Mouse (Mus musculus) T-cell, adult 2 months (primary cell): Measurements from ENCODE around the gene Mical2.

ENCODE experiments used
- DNase-seq: peaks from one replicate; pipeline ENCODE4 v3.0.0; 2022; ENCODE audit warnings: low spot score

Mical2 gene

DNA sequence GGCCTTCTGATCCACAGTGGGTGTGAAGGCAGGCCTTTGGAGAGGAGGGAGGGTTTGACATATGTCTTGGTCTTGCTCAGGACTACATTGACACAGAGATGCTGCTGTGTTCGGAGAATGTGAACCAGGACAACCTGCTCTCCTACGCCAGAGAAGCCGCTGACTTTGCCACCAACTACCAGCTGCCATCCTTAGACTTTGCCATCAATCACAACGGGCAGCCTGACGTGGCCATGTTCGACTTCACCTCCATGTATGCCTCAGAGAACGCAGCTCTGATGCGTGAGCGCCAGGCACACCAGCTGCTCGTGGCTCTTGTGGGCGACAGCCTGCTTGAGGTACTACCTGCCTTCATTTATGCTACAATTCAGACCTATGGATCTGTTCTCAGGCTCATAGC is 92.7 kb downstream of the Mical2 start:
- DNase-seq = no peak

DNA sequence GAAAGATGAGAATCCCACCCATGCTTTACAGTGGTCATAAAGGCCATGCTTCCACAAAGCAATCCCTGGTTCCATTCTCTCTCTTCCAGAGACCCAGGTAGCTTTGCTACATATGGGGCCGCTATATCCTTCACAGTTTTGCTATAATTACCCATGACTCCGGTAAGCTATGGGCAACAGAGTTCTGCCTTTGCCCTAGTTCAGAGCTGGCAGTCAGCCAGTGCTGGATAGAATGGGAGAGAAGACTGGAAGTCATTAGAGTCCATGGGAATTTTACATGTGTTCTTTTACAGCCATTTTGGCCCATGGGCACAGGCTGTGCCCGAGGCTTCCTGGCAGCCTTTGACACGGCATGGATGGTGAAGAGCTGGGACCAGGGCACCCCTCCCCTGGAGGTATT is 93.8 kb downstream of the Mical2 start:
- DNase-seq = no peak

DNA sequence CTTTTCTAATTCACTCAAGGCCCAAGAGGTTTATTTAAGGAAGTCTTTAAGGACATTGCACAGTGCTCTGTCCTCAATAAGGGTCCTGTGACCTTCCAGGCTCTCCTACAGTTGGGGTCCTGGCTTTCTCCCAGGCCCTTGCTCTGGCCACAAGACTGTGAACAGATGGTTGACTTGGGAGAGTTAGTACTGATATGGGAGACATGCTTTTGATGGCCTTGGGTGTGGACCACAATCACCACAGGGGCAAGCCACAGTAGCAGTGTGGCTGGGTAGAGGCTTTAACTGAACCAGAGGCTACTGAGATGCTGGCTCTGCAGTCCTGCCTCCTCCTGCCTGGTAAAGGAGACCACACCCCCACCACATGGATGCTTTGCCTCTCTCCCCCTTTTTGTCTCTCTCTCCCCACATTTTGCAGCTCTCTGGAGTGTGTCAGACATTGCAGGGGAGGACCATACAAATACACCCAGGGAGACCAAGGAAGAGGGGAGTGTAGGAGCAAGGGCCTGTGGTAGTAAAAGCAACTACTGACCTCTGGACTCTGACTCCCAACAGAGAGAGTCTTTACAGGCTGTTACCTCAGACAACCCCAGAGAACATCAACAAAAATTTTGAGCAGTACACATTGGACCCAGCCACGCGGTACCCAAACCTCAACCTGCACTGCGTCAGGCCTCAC is 94.5 kb downstream of the Mical2 start:
- DNase-seq = no peak

DNA sequence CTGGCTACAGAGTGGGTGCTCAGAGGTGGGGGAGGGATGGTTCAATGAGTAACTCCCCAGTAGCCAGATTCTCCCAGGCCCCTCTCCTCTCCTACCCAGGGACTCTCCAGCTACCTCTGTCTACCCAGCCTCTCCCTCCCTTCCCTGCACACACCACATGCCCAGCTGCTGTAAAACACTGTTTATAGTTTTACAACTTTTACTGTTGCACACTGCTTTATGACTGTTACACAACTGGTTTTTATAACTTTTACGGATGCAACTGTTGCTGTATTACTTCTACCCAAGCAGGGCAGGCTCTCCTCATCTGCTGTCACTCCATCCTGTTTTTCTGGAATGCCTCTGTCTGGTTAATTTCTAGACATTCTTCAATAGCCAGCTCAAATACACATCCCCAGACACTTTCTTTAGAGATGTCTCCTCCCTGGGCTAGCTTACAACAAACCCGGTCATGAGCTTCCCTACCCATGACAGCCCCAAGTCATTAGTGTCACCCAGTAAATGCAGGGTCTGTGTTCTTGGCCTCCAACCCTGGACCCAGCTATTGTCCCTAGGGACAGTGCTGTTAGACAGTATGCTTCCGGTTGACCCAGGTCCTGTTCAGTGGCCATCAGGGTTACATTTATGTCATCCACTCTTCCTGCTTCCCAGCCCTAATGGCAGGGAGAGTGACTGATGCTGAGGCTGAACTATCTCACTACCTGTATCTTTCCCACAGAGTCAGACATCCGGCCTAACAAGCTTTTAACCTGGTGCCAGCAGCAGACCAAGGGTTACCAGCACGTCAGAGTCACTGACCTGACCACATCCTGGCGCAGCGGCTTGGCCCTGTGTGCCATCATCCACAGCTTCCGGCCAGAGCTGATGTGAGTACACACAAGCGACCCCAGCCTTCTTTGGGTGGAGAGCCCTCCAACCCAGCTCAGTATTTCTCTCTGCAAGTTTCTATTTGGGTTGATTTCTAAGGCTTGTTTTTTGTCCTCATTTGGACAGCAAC is 96.4 kb downstream of the Mical2 start:
- peak; percentile 75 for DNase-seq

DNA sequence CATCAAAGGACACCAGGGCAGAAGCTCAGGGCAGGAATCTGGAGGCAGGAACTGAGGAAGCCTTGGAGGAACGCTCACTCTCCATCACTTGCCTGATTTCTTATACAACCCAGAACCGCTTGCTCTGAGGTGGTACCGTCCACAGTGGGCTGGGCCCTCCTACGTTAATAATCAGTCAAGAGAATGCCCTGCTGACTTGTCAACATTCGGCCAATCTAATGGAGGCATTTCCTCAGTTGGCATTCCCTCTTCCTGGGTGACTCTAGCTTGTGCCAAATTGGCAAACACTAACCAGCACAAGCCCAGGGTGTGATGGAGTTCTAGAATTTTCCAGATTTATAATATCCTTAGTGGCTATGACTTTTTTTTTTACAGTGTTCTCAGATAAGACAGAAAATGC is 98.9 kb downstream of the Mical2 start:
- no peak for DNase-seq

DNA sequence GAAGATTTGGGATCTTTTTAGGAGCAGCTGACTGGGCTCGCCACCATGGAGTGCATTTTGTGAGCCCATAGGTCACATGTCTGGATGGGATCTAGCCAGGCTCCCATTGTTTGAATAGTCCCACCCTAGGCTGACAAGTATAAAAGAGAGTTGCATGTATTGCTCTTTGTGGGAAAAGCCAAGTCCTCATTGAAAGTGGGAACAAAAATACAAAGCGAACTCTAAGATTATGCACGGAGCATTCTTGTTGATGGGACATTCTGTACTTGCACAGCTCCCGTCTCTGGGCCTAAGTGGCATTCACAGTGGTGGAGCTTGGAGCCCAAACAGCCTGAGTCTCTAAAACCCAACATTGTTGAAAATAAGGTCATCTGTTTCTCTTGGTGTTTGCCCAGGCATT is 101.2 kb downstream of the Mical2 start:
- no peak for DNase-seq

DNA sequence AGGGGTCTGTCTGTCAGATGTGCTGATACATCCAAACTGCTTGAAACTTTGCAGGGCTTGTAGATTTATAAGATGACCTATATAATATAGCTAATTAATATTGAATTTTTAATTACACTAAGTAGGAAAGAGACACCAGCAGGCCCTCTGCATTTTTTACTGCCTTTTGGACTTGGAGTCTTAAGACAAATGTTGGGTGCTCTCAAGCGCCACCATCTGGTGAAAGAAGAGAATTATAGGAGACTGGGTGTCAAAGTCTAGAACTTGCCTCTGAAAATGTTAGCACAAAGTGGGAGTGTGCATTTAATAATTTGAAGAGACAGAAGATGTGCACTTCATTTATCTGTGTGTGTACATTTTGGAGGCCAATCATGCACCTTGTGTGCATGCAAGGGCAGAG is 103.3 kb downstream of the Mical2 start:
- peak; percentile 51 for DNase-seq

DNA sequence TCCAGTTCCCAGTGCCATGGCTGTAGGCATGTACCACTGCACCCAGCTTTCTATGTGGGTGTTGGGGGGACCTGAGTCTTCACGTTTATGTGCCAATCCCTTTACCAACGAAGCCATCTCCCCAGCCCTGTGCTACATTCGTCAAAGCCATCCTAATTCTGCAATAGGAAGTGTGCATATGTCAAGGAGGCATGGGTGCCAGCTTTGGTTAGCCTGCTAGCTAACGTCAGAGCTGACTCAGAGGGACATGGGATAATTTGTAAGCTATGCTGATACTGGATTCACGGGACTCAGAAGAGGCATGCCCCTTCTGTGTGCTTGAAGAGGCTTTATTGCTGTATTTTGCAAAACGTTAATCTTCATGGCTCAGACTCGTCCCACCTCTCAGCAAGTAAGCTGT is 103.8 kb downstream of the Mical2 start:
- DNase-seq = no peak

DNA sequence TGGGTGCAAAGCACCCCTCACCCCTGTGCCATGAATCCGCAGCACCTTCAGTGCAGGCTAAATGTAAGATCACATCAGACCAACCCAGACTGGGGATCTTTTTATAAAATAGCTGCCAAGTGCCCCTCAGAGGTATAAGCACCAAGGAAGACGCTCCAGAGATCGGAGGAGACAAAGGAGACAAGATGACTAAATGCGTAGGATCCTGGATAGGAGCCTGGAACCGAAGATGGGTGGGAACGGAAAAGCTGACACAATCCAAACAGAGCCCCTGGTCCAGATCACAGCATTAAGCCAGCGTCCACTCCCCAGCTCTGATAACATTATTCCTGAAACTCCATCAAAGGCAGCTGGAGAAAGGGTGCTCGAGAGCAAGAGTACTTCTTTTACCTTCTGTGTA is 105.3 kb downstream of the Mical2 start:
- no peak for DNase-seq

DNA sequence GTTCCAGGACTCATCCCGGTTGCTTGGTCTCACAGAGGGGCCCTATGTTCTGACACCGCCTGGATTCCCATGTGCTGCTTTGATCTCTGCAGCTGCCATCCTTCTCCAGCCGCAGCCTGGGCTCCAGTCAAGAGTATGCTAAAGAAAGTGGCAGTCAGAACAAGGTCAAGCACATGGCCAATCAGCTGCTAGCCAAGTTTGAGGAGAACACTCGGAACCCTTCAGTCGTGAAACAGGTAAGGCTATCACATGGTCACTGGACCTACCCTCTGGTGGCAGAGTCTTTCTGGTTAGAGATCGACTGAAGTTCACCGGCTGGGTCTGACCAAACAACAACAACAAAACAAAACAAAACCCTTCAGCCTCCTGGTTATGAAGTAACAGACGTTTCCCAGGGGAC is 106.1 kb downstream of the Mical2 start:
- no peak for DNase-seq

DNA sequence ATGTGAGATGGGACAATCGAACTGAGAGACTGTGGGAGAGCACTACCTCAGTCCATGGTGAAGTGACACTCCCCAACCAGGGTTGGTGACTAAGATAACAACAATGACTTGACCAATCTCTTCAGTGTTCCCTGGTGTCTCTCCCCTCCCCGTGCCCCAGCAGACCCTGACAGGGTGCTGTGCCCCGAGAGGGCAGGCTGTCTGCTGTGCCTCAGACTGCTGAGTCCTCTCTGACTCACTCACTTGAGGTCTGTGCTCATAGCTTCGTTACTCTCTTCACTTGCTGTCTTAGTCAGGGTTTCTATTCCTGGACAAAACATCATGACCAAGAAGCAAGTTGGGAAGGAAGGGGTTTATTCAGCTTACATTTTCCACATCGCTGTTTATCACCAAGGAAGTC is 106.8 kb downstream of the Mical2 start:
- DNase-seq = no peak

DNA sequence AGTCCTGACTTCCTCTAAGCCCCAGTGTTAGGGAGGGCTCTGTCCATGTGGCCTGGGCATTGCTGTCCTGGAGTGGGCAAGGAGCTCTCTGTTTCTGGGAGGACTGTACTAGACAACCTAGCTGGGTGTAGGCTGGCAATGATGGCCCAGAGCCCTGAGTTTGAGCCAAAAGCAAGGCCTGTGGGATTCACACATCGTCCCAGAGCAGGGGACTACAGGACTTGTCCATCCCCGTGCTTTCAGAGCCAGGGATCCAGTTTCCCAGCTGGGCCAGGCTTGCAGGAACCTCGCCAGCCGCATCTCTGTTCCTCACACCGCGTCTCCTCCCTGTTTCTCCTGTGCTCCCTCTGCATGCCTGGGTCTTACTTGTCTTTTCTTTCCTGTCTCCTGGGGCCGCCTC is 107.7 kb downstream of the Mical2 start:
- no peak for DNase-seq

DNA sequence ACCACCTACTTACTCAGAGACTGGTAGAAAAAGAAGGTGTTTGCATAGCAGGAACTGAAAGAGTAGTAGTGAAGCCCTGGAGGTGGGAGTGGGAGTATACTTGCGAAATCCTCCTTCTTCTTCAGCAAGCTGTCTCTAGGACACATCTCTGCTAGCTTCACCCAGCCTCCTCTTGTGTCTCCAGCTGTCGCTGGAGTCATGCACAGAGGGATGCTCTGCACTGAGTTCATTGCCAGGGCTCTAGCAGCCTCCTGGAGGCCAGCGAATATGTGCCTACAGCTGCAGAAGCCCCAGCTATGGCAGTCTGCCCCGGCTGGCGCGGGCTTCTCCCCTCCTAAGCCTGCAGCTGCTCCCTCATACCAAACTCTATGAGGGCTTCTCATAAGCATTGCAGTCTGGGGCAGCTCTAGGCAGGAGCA is 110.6 kb downstream of the Mical2 start:
- no peak for DNase-seq

DNA sequence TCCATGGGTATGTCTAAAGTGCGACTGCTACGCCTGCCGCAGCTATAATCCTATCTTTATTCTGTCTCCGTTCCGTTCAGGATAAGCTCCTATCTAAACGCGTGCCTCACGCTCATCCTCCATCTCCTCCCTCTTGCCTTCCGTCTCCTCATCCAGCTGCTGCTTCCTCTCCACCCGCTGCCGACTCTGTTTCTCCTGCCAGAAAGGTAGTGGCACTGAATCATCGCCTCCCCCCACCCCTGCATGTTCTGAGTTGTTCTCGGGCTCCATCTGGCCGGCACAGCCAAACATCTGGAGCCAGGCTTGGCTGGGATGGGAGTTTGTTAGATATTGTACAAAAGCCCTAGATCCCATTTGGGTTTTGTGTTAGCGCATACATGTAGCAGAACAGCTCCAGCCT is 111.1 kb downstream of the Mical2 start:
- DNase-seq = no peak

DNA sequence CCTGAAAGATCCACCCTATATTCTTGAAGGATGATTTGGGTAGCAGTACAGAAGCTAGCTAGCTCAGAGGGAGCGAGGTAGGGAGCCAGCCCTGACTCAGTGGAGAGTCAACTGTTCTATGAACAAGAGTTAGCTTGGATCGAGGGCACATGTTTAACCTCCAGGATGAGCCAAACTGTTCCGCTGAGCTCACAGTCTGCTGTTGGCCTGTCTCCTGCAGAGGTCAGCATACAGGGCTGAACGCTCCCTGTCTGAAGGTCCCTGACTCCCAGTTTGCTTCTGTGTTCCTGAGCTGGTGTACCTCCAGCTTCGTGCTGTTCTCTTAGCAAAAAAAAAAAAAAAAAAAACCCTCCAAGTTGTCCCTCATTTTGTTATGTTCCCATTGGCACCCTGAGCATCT is 112.1 kb downstream of the Mical2 start:
- no peak for DNase-seq

DNA sequence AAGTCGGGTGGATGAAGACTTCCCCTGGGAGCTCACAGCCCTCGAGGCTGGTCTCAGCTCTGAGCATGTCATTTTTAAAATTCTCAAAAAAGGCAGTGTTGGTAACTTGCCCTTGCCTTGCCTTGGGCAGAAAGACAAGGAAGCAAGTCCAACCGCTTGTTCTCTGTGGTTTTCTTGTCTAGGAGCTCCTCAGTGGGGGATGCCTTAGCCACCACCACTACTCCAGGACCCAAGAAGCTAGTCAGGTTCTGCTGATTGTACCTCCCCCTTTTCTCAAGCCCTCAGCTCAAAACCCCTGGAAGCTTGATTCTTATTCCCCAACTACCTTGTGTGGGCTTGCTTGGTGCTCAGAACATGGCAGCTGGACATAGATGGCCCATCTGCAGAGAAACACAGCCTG is 115.4 kb downstream of the Mical2 start:
- no peak for DNase-seq

DNA sequence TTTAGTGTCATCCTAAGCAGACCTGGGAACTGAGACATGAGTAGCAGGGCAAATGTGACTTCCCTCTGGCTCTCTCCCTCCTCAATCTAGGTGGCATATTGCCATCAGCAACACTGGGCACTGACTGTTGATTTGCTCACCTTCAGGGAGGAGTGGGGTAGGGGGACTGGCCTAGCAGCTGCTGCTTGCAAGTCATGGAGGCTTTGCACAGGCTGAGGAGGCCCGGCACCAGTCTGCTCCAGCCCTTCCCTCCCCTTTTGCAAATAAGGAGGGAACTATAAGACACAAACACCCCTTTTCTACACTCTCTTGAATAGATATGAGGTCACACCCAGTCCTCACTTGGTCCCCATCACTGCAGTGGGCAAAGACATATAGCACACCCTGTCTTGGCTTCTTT is 120.0 kb downstream of the Mical2 start:
- no peak for DNase-seq

DNA sequence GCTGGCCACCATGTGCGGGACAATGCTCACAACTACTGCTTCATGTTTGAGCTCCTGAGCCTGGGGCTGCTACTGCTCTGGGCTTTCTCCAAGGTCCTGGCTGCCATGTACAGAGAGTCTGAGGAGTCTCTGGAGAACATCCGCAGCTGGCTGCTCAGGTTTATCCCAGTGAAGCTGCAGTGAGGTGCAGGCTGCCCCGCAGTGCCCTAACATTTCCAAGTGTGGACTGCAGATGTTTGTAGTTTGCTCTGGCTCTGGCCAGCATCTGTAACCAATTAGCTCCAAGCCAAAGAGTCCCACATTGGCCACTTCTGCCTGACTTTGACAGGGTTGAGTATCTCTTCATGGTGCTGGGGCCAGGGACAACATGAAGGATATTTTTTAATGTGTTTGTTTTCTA is 125.9 kb downstream of the Mical2 start:
- no peak for DNase-seq

DNA sequence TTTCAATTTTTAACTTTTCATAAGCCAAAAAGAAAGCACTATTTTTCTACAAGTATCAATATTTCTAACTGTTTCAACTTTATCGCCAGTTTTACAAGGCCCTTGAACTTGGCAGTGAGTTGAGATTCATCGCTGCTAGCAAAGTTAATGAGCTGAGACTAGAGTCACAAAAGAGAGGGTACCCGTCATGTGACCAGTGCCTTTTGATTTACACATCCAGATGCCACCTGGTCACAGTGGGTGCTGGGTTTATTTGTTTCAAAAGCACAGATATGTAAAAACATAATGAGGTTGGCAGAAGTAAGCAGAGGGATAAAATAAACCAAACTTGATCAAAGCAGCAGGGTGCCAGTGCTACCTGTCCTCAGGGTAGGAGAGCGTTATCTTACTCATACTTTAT is 126.3 kb downstream of the Mical2 start:
- no peak for DNase-seq

DNA sequence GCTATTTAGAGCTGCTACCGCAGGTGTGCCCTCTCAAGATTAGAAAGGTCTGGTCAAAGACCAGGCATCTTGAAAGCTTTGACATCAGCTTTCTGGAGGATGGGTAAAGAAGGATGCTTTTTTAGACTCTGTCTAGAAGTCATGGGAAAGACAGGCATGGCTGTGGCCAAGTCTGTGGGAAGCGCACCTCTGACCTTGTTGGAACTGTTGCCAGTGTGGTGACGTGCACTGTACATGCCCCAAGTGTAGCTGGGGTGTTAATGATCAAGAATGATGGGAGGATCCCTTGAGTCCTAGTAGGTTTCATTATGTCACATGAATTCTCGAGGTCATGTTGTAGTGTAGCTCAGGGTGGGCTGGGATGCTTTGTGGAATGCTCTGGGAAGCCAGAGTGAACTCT is 127.4 kb downstream of the Mical2 start:
- DNase-seq = no peak

DNA sequence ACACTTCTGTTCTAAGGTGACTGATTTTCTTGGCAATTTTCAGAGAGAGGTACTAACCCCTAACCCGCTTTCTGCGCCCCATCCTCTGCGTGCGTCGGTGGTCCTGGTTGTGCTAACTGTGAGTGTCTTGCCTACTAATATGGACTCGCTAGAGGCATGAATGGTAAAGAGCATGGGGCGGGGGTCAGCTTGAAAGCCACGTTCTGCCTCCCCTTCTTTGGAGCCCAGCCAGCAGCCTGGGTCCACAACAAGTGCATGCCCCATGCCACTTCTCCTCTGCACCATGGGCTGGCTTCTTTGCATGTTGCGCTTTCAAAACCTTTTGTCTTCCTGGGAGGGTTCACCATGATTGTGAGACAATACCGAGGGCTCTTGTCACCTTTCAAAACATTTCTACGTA is 128.3 kb downstream of the Mical2 start:
- no peak for DNase-seq

DNA sequence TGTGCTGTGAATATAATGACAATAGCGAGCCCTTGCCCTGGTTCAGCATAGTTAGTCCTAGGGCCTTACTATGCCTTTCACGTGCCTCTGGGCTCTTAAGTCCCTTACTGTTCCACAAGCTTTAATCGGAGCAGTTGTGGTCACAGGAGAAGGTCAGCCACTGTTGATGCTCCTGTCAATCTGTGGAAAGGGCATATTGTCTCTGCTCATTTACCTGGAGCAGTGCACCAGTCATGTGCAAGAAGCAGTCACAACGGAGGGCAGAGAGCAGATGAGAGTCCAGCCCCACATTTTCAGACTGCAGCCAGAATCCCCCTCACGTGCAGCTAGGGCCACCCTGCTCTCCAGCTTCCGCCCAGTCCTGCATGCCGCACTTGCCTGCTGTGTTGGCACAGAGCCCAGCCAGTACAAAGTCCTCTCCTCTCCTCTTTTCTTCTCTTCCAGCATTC is 128.9 kb downstream of the Mical2 start:
- no peak for DNase-seq

DNA sequence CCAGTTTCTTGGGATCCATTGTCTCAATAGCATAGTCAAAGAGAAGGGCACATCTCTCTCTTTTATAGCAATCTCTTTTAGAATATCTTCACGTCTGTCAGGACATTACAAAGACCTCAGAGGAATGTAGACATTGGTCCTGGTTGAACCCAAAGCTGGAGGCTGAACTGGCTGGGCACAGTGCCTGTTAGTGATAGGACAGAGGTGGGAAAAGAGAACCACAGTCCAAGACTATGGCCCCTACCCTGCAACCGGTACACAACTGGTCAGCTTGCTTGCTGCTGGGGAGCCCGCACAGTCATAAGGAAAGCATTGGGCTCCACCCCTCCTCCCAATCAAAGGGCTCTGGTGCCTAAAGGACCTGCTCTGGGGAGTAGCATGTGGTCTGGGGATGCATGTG is 133.9 kb downstream of the Mical2 start:
- no peak for DNase-seq
